In the genomic region with DNA sequence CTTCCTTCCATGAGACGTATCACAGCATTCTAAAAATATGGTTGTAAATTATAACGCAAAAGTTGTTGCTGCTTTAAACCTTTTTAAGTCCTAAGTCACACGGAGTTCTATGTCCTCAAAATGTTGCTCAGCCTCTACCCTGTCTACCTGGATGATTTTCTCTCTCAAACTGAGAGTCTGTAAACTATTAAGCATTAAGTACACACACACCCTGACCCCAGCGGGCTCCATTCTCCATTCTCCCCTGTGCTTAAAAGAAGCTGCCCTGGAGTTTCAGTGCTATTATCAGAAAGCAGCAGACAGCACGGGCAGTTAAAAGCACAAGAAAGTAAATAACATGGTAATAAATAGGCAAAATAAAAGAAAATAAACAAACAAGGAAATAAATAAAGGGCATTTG, we compare ENCODE assay signal across 26 mouse cellular contexts. TPM values are rescaled to one million over a fixed set of nuclear protein-coding genes. Genes with fewer than 3 reads are reported as not detected.
DNase-seq lines count a peak whose midpoint lies in the region; ATAC-seq and TF ChIP-seq lines count a peak whose summit lies in the region.
"Had no signal": no experiment of that assay in that cellular context is flagged by ENCODE, and none has a peak within 500 bp of the region (broad histone marks: within the 10 kb centered on the region; RNA-seq: fewer than 3 reads in every experiment).

No protein-coding gene starts in this region.

- H3K27ac ChIP-seq in liver, embryonic 11.5 days (ENCODE audit: low read depth, low read length), result no peak overlapping the region
- H3K27ac ChIP-seq in liver, embryonic 14.5 days, result no peak overlapping the region
- peak overlapping the region; percentile 55; the same call in 1 of the 2 replicates for H3K27ac ChIP-seq in liver, postnatal 0 days (ENCODE audit: low read depth)
- H3K27ac ChIP-seq: embryonic facial prominence, embryonic 10.5 days; embryonic facial prominence, embryonic 13.5 days; forebrain, embryonic 12.5 days; forebrain, embryonic 15.5 days; heart, adult 2 months; hindbrain, embryonic 10.5 days; hindbrain, embryonic 14.5 days; hindbrain, postnatal 0 days had no signal

- TF ChIP-seq EP300 in liver, embryonic 14.5 days (IDR thresholded peaks at IDR 0.05; ENCODE audit: low read depth), result no peak
- TF ChIP-seq EP300 in liver, postnatal 0 days (IDR thresholded peaks at IDR 0.05; ENCODE audit: low read depth), result no peak

- H3K4me3 ChIP-seq in liver, embryonic 11.5 days (ENCODE audit: low read depth, low read length), result no peak overlapping the region
- no peak overlapping the region for H3K4me3 ChIP-seq in liver, embryonic 14.5 days (ENCODE audit: insufficient read depth in 1 of 2, low read depth in 2 of 2, low read length in 2 of 2)
- no peak overlapping the region for H3K4me3 ChIP-seq in liver, postnatal 0 days (ENCODE audit: low read depth, low read length)
- H3K4me3 ChIP-seq: embryonic facial prominence, embryonic 10.5 days; embryonic facial prominence, embryonic 13.5 days; erythroblast, embryonic 14.5 days; forebrain, embryonic 12.5 days; forebrain, embryonic 15.5 days; heart, adult 2 months; hindbrain, embryonic 10.5 days had no signal

- no peak overlapping the region for H3K4me2 ChIP-seq in liver, embryonic 11.5 days
- no peak overlapping the region for H3K4me2 ChIP-seq in liver, embryonic 14.5 days (ENCODE audit: low read depth)
- 0 out of 2 replicates have a peak overlapping the region, but pooled peaks have one; percentile 9 for H3K4me2 ChIP-seq in liver, postnatal 0 days (ENCODE audit: low read depth, low read length)
- H3K4me2 ChIP-seq: embryonic facial prominence, embryonic 13.5 days; forebrain, embryonic 12.5 days; forebrain, embryonic 15.5 days; heart, embryonic 11.5 days; hindbrain, embryonic 14.5 days had no signal

- no peaks in the 10 kb centered on the region for H3K36me3 ChIP-seq in liver, embryonic 11.5 days (ENCODE audit: control insufficient read depth, insufficient read depth, low read length)
- no peaks in the 10 kb centered on the region for H3K36me3 ChIP-seq in liver, embryonic 14.5 days (replicated peaks; ENCODE audit: control insufficient read depth, insufficient read depth, low read depth)
- H3K36me3 ChIP-seq in liver, postnatal 0 days (replicated peaks; ENCODE audit: insufficient read depth, low read length), result no peaks in the 10 kb centered on the region
- H3K36me3 ChIP-seq: embryonic facial prominence, embryonic 10.5 days; embryonic facial prominence, embryonic 13.5 days; forebrain, embryonic 12.5 days; forebrain, embryonic 15.5 days; hindbrain, embryonic 10.5 days had no signal

- DNase-seq in liver, embryonic 11.5 days (ENCODE audit: low spot score), result no peak
- DNase-seq in liver, embryonic 14.5 days (ENCODE audit: low read depth in 3 of 3, low spot score in 3 of 3), result peak in 2 of 3 experiments; percentile 1 to 11
- peak; percentile 15 for DNase-seq in liver, postnatal 0 days
- no peak for DNase-seq in adrenal gland, adult (ENCODE audit: inconsistent age in 2 of 2, low spot score in 1 of 2)
- no peak for DNase-seq in retina, embryonic 14.5 days (ENCODE audit: low spot score)
- DNase-seq in frontal cortex, postnatal 36 days (ENCODE audit: low spot score in 2 of 2), result no peak
- DNase-seq: adrenal gland, postnatal 10 days; adrenal gland, postnatal 36 days; cerebellum, adult 11 months; cerebellum, adult 2 months; cerebellum, postnatal 36 days; embryo, embryonic 11 days; gastrocnemius, postnatal 10 days; gastrocnemius, postnatal 36 days; heart, adult 2 months had no signal

- WGBS in liver, embryonic 11.5 days, result 66% methylated on average over 5 of the region's 5 CpGs
- 51% methylated on average over 5 of the region's 5 CpGs for WGBS in liver, embryonic 14.5 days (ENCODE audit: insufficient replicate concordance)
- 46% methylated on average over 5 of the region's 5 CpGs for WGBS in liver, postnatal 0 days (ENCODE audit: insufficient replicate concordance)

- no peaks in the 10 kb centered on the region; the same call in 1 of the 2 replicates for H3K4me1 ChIP-seq in liver, embryonic 11.5 days (replicated peaks; ENCODE audit: control insufficient read depth, insufficient read depth, low read length)
- peaks cover 0 to 5% of the 10 kb centered on the region in 2 experiments; a peak in 1 of 4 replicates for H3K4me1 ChIP-seq in liver, embryonic 14.5 days (replicated peaks; ENCODE audit: control insufficient read depth in 2 of 2, insufficient read depth in 2 of 2, low read length in 1 of 2)
- 0 out of 2 replicates have a peak, but pooled peaks cover 3% of the 10 kb centered on the region for H3K4me1 ChIP-seq in liver, postnatal 0 days (ENCODE audit: insufficient read depth)

- H3K27me3 ChIP-seq in liver, embryonic 11.5 days (replicated peaks; ENCODE audit: control insufficient read depth, insufficient read depth, low read length), result no peaks in the 10 kb centered on the region
- H3K27me3 ChIP-seq in liver, embryonic 14.5 days (ENCODE audit: control insufficient read depth, insufficient read depth, low read length), result no peaks in the 10 kb centered on the region
- H3K27me3 ChIP-seq in liver, postnatal 0 days (ENCODE audit: insufficient read depth, low read length), result no peaks in the 10 kb centered on the region
- H3K27me3 ChIP-seq: embryonic facial prominence, embryonic 13.5 days; forebrain, embryonic 12.5 days; forebrain, embryonic 15.5 days had no signal

- ATAC-seq in liver, embryonic 11.5 days (replicated peaks; ENCODE audit: low FRiP score), result peak; percentile 53; the same call in 1 of the 2 replicates
- peak; percentile 56; the same call in 1 of the 2 replicates for ATAC-seq in liver, embryonic 14.5 days (ENCODE audit: insufficient read depth)
- peak; percentile 88 for ATAC-seq in liver, postnatal 0 days
- ATAC-seq: activated CD4-positive, CD25-positive, alpha-beta regulatory T cell, adult 4 months; forebrain, embryonic 15.5 days; hindbrain, postnatal 0 days; inflammation-experienced regulatory T-cells, adult 6 months had no signal

- TF ChIP-seq CTCF in liver, embryonic 14.5 days (IDR thresholded peaks at IDR 0.05; ENCODE audit: low read depth), result no peak
- no peak for TF ChIP-seq CTCF in liver, postnatal 0 days (IDR thresholded peaks at IDR 0.05; ENCODE audit: low read depth)

- no peaks in the 10 kb centered on the region for H3K9me3 ChIP-seq in liver, embryonic 11.5 days (ENCODE audit: control insufficient read depth, low read length)
- H3K9me3 ChIP-seq in liver, embryonic 14.5 days (ENCODE audit: control insufficient read depth, low read length), result no peaks in the 10 kb centered on the region
- no peaks in the 10 kb centered on the region for H3K9me3 ChIP-seq in liver, postnatal 0 days (ENCODE audit: low read length)
- H3K9me3 ChIP-seq: embryonic facial prominence, embryonic 10.5 days; embryonic facial prominence, embryonic 13.5 days; forebrain, embryonic 12.5 days; forebrain, embryonic 15.5 days; hindbrain, embryonic 10.5 days had no signal

- H3K9ac ChIP-seq in liver, embryonic 11.5 days (ENCODE audit: low read depth, low read length), result no peak overlapping the region
- H3K9ac ChIP-seq in liver, embryonic 14.5 days (replicated peaks), result no peak overlapping the region
- H3K9ac ChIP-seq in liver, postnatal 0 days (replicated peaks), result no peak overlapping the region
- H3K9ac ChIP-seq: embryonic facial prominence, embryonic 13.5 days; forebrain, embryonic 12.5 days; forebrain, embryonic 15.5 days; hindbrain, embryonic 14.5 days had no signal

RNA-seq across cellular contexts. Expression of gene Mstn, which starts 2.3 kb away (rescaled TPM):
- 0.60 and 1.0 TPM in 2 replicates for polyA plus RNA-seq in liver, embryonic 11.5 days (2014; fragmentation: Nextera tagmentation; extraction: Ambion mirVana)
- polyA plus RNA-seq in liver, embryonic 14.5 days (2012; rRNA removed), result 0.02 TPM in 1 of 2 replicates, not detected in the other
- not detected in 2 replicates for polyA plus RNA-seq in liver, embryonic 14.5 days (2014; fragmentation: Nextera tagmentation; extraction: Ambion mirVana)
- polyA plus RNA-seq in liver, postnatal 0 days (2015; fragmentation: Nextera tagmentation; extraction: Ambion mirVana), result 0.04 and 0.19 TPM in 2 replicates
- polyA plus RNA-seq: activated CD4-positive, CD25-positive, alpha-beta regulatory T cell, adult 4 months; erythroblast, embryonic 14.5 days had no signal

RNA-seq across cellular contexts. Expression of gene 1700019D03Rik, which starts 39.1 kb away (rescaled TPM):
- 8.4 and 11.3 TPM in 2 replicates for polyA plus RNA-seq in liver, embryonic 11.5 days (2014; fragmentation: Nextera tagmentation; extraction: Ambion mirVana)
- 1.8 and 2.0 TPM in 2 replicates for polyA plus RNA-seq in liver, embryonic 14.5 days (2012; rRNA removed)
- polyA plus RNA-seq in liver, embryonic 14.5 days (2014; fragmentation: Nextera tagmentation; extraction: Ambion mirVana), result 8.2 and 8.4 TPM in 2 replicates
- polyA plus RNA-seq in liver, postnatal 0 days (2015; fragmentation: Nextera tagmentation; extraction: Ambion mirVana), result 1.4 TPM in 2 replicates
- polyA plus RNA-seq: erythroblast, embryonic 14.5 days had no signal

Comparison
In these comparisons a context has a peak if more than half of its experiments do, and no peak if none do; other contexts are left out.
1. DNase-seq: peak in liver, embryonic 14.5 days (2 of 3) and liver, postnatal 0 days (single experiment); none in liver, embryonic 11.5 days (single experiment), adrenal gland, adult (0 of 2), retina, embryonic 14.5 days (single experiment) and frontal cortex, postnatal 36 days (0 of 2).
2. Peak in every context shown above with its lines, with median percentiles within 50 percentile points of each other: ATAC-seq.